ENCODE assay signal across 33 mouse cellular contexts in the genomic region with DNA sequence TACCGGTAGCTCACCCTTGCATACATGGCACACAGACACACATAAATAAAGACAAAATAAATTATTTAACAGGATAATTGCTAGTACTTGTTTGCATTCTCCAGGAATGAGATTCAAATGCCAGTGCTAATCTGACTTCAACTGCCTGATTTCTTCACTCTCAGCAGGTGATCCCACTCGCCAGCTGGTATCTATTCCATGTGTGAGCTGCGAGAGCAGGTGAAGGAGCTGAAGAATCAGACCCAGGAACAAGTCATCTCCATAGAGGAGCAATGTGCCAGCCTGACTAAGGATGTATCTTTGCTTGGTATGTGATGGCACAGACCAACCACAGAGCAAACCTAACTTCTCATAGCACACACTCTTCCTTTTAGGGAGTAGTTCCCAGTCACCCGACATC.
A peak's percentile ranks its signal among the peaks of the same experiment; 100 is the strongest.
DNase-seq lines count a peak whose midpoint lies in the region; ATAC-seq and TF ChIP-seq lines count a peak whose summit lies in the region.
"Had no signal": no experiment of that assay in that cellular context is flagged by ENCODE, and none has a peak within 500 bp of the region (broad histone marks: within the 10 kb centered on the region; RNA-seq: fewer than 3 reads in every experiment).

No protein-coding gene starts in this region.

- H3K36me3 ChIP-seq in forebrain, postnatal 0 days (ENCODE audit: insufficient read depth) = peaks cover 12% of the 10 kb centered on the region
- no peaks in the 10 kb centered on the region for H3K36me3 ChIP-seq in forebrain, embryonic 11.5 days (ENCODE audit: control insufficient read depth, insufficient read depth, low read length)

- no peaks in the 10 kb centered on the region for H3K9me3 ChIP-seq in forebrain, postnatal 0 days (ENCODE audit: low read length)
- no peaks in the 10 kb centered on the region for H3K9me3 ChIP-seq in forebrain, embryonic 11.5 days (ENCODE audit: control insufficient read depth, low read length)
- H3K9me3 ChIP-seq: embryonic facial prominence, embryonic 10.5 days; embryonic facial prominence, embryonic 15.5 days; forebrain, embryonic 13.5 days; heart, embryonic 12.5 days; limb, embryonic 10.5 days; limb, embryonic 15.5 days; liver, embryonic 13.5 days; midbrain, embryonic 13.5 days had no signal

- H3K4me2 ChIP-seq in forebrain, postnatal 0 days (ENCODE audit: low read depth) = no peak overlapping the region
- H3K4me2 ChIP-seq in forebrain, embryonic 11.5 days (ENCODE audit: low read depth, low read length, severe bottlenecking) = no peak overlapping the region
- H3K4me2 ChIP-seq: embryonic facial prominence, embryonic 15.5 days; forebrain, embryonic 13.5 days; heart, embryonic 12.5 days; hindbrain, embryonic 14.5 days; limb, embryonic 15.5 days; liver, embryonic 13.5 days; midbrain, embryonic 13.5 days had no signal

- no peak for TF ChIP-seq CTCF in cerebellum, adult 2 months (IDR thresholded peaks at IDR 0.05; ENCODE audit: borderline replicate concordance, insufficient read depth, low read depth, low read length)
- no peak for TF ChIP-seq CTCF in forebrain, postnatal 0 days (IDR thresholded peaks at IDR 0.05; ENCODE audit: low read depth)

- H3K27me3 ChIP-seq in cerebellum, adult 2 months (ENCODE audit: control insufficient read depth, insufficient read depth, low read length) = no peaks in the 10 kb centered on the region; the same call in 1 of the 2 replicates
- no peaks in the 10 kb centered on the region for H3K27me3 ChIP-seq in forebrain, postnatal 0 days (ENCODE audit: insufficient read depth, low read length)
- no peaks in the 10 kb centered on the region for H3K27me3 ChIP-seq in forebrain, embryonic 11.5 days (ENCODE audit: control insufficient read depth, insufficient read depth, low read length)
- H3K27me3 ChIP-seq: CH12.LX; embryonic facial prominence, embryonic 15.5 days; forebrain, embryonic 13.5 days; heart, embryonic 12.5 days; limb, embryonic 15.5 days; liver, embryonic 13.5 days; midbrain, embryonic 13.5 days had no signal

- peaks cover 2% of the 10 kb centered on the region; the same call in 1 of the 2 replicates for H3K4me1 ChIP-seq in cerebellum, adult 2 months (ENCODE audit: control insufficient read depth, insufficient read depth, low read length)
- no peaks in the 10 kb centered on the region for H3K4me1 ChIP-seq in forebrain, postnatal 0 days (ENCODE audit: insufficient read depth)
- no peaks in the 10 kb centered on the region for H3K4me1 ChIP-seq in forebrain, embryonic 11.5 days (replicated peaks; ENCODE audit: control insufficient read depth, insufficient read depth, low read length)
- H3K4me1 ChIP-seq: embryonic facial prominence, embryonic 10.5 days; embryonic facial prominence, embryonic 15.5 days; forebrain, embryonic 13.5 days; heart, embryonic 12.5 days; limb, embryonic 10.5 days; limb, embryonic 15.5 days; liver, embryonic 13.5 days; midbrain, embryonic 13.5 days had no signal

- TF ChIP-seq POLR2A in cerebellum, adult 2 months (IDR thresholded peaks at IDR 0.05; ENCODE audit: borderline replicate concordance, insufficient read depth, low read length) = no peak

- H3K9ac ChIP-seq in forebrain, postnatal 0 days = no peak overlapping the region
- no peak overlapping the region for H3K9ac ChIP-seq in forebrain, embryonic 11.5 days (ENCODE audit: low read length)
- H3K9ac ChIP-seq: embryonic facial prominence, embryonic 15.5 days; forebrain, embryonic 13.5 days; heart, embryonic 12.5 days; hindbrain, embryonic 14.5 days; limb, embryonic 15.5 days; liver, embryonic 13.5 days; midbrain, embryonic 13.5 days had no signal

- DNase-seq in cerebellum, postnatal 4 days (ENCODE audit: low spot score in 2 of 2) = no peak
- peak; percentile 78 for DNase-seq in brain, adult 2 months (ENCODE audit: low read depth, low spot score)
- DNase-seq in cerebellum, adult 2 months = peak; percentile 74 to 82
- peak; percentile 71 to 76 for DNase-seq in cerebellum, postnatal 14 days
- no peak for DNase-seq in forebrain, postnatal 0 days
- no peak for DNase-seq in forebrain, embryonic 11.5 days (ENCODE audit: low spot score)
- DNase-seq in kidney, adult 18-20 months = no peak
- DNase-seq: adrenal gland, postnatal 10 days; gastrocnemius, adult 2 months; gastrocnemius, postnatal 36 days; heart, adult 18-20 months; heart, postnatal 4 days; kidney, adult 11 months; kidney, postnatal 36 days; liver, embryonic 13.5 days; lung, adult 18-20 months; right cerebral cortex, postnatal 4 days; thymus, adult 2 months; thymus, postnatal 36 days had no signal

- ATAC-seq in cerebellum, adult (ENCODE audit: insufficient number of reproducible peaks, low FRiP score, low TSS enrichment) = peak; percentile 83
- ATAC-seq in forebrain, postnatal 0 days = no peak
- no peak for ATAC-seq in forebrain, embryonic 11.5 days (replicated peaks; ENCODE audit: low FRiP score)
- ATAC-seq: forebrain, embryonic 13.5 days; inflammation-experienced regulatory T-cells, adult 6 months; lung, postnatal 0 days; midbrain, embryonic 13.5 days had no signal

- no peak overlapping the region for H3K4me3 ChIP-seq in cerebellum, adult 2 months (replicated peaks; ENCODE audit: insufficient read depth, low read depth, low read length)
- no peak overlapping the region for H3K4me3 ChIP-seq in forebrain, postnatal 0 days (ENCODE audit: low read depth, low read length)
- H3K4me3 ChIP-seq in forebrain, embryonic 11.5 days (ENCODE audit: low read depth, low read length) = no peak overlapping the region
- H3K4me3 ChIP-seq: embryonic facial prominence, embryonic 10.5 days; embryonic facial prominence, embryonic 15.5 days; forebrain, embryonic 13.5 days; gastrocnemius, adult 2 months; heart, embryonic 12.5 days; layer of hippocampus, adult 2 months; limb, embryonic 10.5 days; limb, embryonic 15.5 days; liver, embryonic 13.5 days; midbrain, embryonic 13.5 days had no signal

- 10% methylated on average over 4 of the region's 4 CpGs for WGBS in cerebellum, adult 2 months
- 85% methylated on average over 4 of the region's 4 CpGs for WGBS in forebrain, postnatal 0 days
- WGBS in forebrain, embryonic 11.5 days = 84% methylated on average over 4 of the region's 4 CpGs

- no peak overlapping the region for H3K27ac ChIP-seq in cerebellum, adult 2 months (ENCODE audit: insufficient read depth, low read length)
- H3K27ac ChIP-seq in forebrain, postnatal 0 days (ENCODE audit: low read depth, low read length) = no peak overlapping the region
- H3K27ac ChIP-seq in forebrain, embryonic 11.5 days (ENCODE audit: low read depth, low read length) = no peak overlapping the region
- H3K27ac ChIP-seq: embryonic facial prominence, embryonic 10.5 days; embryonic facial prominence, embryonic 15.5 days; forebrain, embryonic 13.5 days; gastrocnemius, adult 2 months; hindbrain, embryonic 14.5 days; layer of hippocampus, adult 2 months; limb, embryonic 10.5 days; limb, embryonic 15.5 days; liver, embryonic 13.5 days; macrophage; midbrain, embryonic 13.5 days had no signal

Comparison
In these comparisons a context has a peak if more than half of its experiments do, and no peak if none do; other contexts are left out.
1. DNase-seq: peak in brain, adult 2 months (single experiment), cerebellum, adult 2 months (2 of 2) and cerebellum, postnatal 14 days (2 of 2); none in cerebellum, postnatal 4 days (0 of 2), forebrain, postnatal 0 days (single experiment), forebrain, embryonic 11.5 days (single experiment) and kidney, adult 18-20 months (single experiment).